Mouse (Mus musculus) liver, embryonic 11.5 days (tissue): ENCODE results near the gene Zfp1. TPM values are rescaled to one million over a fixed set of nuclear protein-coding genes. Genes with fewer than 3 reads are reported as not detected.
A peak's percentile ranks its signal among the peaks of the same experiment; 100 is the strongest.

Experiments
- ATAC-seq: fragments of 200-750 bp; cut with Nextera tagmentation; replicated peaks from 2 replicates; pipeline ENCODE4 v1.8.0; 2017; ENCODE audit warnings: moderate number of reproducible peaks, mild to moderate bottlenecking, moderate TSS enrichment, moderate library complexity; ENCODE audit not compliant: low FRiP score
- DNase-seq: peaks from one replicate; pipeline ENCODE4 v3.0.0-alpha.2; 2017; ENCODE audit warnings: low spot score
- H3K27ac ChIP-seq: fragments of 300-500 bp; sonication (generic); 2 replicates; pipeline ENCODE4 v1.5.1; 2014; ENCODE audit warnings: mild to moderate bottlenecking, low read depth, low read length, control low read depth
- H3K27me3 ChIP-seq: fragments of 300-500 bp; sonication (generic); replicated peaks from 2 replicates; pipeline ENCODE4 v1.6.1; 2014; ENCODE audit warnings: low read length, mixed read lengths; ENCODE audit not compliant: control insufficient read depth, insufficient read depth
- H3K36me3 ChIP-seq: fragments of 300-500 bp; sonication (generic); 2 replicates; pipeline ENCODE4 v1.6.1; 2014; ENCODE audit warnings: mild to moderate bottlenecking, low read length, moderate library complexity, mixed read lengths; ENCODE audit not compliant: control insufficient read depth, insufficient read depth
- H3K4me1 ChIP-seq: fragments of 300-500 bp; sonication (generic); replicated peaks from 2 replicates; pipeline ENCODE4 v1.6.1; 2014; ENCODE audit warnings: low read length, mixed read lengths; ENCODE audit not compliant: control insufficient read depth, insufficient read depth
- H3K4me2 ChIP-seq: fragments of 300-500 bp; sonication (generic); 2 replicates; pipeline ENCODE4 v1.6.1; 2014; ENCODE audit warnings: mild to moderate bottlenecking, control low read depth, moderate library complexity
- H3K4me3 ChIP-seq: fragments of 300-500 bp; sonication (generic); 2 replicates; pipeline ENCODE4 v1.5.1; 2014; ENCODE audit warnings: low read depth, low read length, control low read depth
- H3K9ac ChIP-seq: fragments of 300-500 bp; sonication (generic); 2 replicates; pipeline ENCODE4 v1.6.1; 2014; ENCODE audit warnings: low read depth, low read length, control low read depth
- H3K9me3 ChIP-seq: fragments of 300-500 bp; sonication (generic); 2 replicates; pipeline ENCODE4 v1.6.1; 2016; ENCODE audit warnings: low read length, inconsistent platforms, mixed read lengths; ENCODE audit not compliant: control insufficient read depth
- WGBS: fragments of 180-500 bp; shearing (Covaris S2); extraction: QIAGEN DNeasy Blood & Tissue Kit; methylation state at CpG from one replicate; pipeline ENCODE4 v1.1.7; 2014; 5-methylcytosine and 5-hydroxymethylcytosine counted together
- polyA plus RNA-seq: library from polyadenylated mRNA; unstranded; fragments of >200 nt; fragmentation: Nextera tagmentation; extraction: Ambion mirVana; gene quantifications from 2 replicates; pipeline ENCODE4 v1.2.1, GENCODE M21; 2014

Zfp1 gene
- polyA plus RNA-seq, 1 experiment from 2014 or later = 14.2 TPM

- no peaks in the 10 kb centered on the region for H3K4me1 ChIP-seq
- no peak overlapping the region for H3K27ac ChIP-seq
- H3K9me3 ChIP-seq = no peaks in the 10 kb centered on the region
- H3K4me2 ChIP-seq = no peak overlapping the region
- 93% methylated on average over 10 of the region's 10 CpGs for WGBS
- H3K9ac ChIP-seq = no peak overlapping the region
- no peaks in the 10 kb centered on the region for H3K27me3 ChIP-seq
- ATAC-seq = no peak
- DNase-seq = no peak
- H3K36me3 ChIP-seq = peaks cover 5% of the 10 kb centered on the region; the same call in 1 of the 2 replicates
- no peak overlapping the region for H3K4me3 ChIP-seq
Measured at GRCm38 (mm10) chr8:111622553-111622952, 20.6 kb upstream of the Zfp1 start.

GRCm38 (mm10) chr8:111624081-111624852 lies 18.9 kb upstream of the Zfp1 start:
- DNase-seq = no peak
- Histone ChIP-seq H3K4me1 (no peaks in the 10 kb centered on the region), H3K9ac (no peak overlapping the region), H3K9me3 (no peaks in the 10 kb centered on the region), H3K4me3 (no peak overlapping the region), H3K27me3 (no peaks in the 10 kb centered on the region), H3K4me2 (no peak overlapping the region), H3K27ac (no peak overlapping the region), H3K36me3 (peaks cover 5% of the 10 kb centered on the region; the same call in 1 of the 2 replicates)
- no peak for ATAC-seq
- 74% methylated on average over 12 of the region's 12 CpGs for WGBS

GRCm38 (mm10) chr8:111624853-111625221 lies 18.4 kb upstream of the Zfp1 start:
- H3K4me1 ChIP-seq = no peaks in the 10 kb centered on the region
- 91% methylated on average over 10 of the region's 10 CpGs for WGBS
- ATAC-seq (no peak), DNase-seq (no peak)
- no peaks in the 10 kb centered on the region for H3K27me3 ChIP-seq
- no peaks in the 10 kb centered on the region for H3K9me3 ChIP-seq
- no peak overlapping the region for H3K9ac ChIP-seq
- no peak overlapping the region for H3K4me2 ChIP-seq
- H3K27ac ChIP-seq = no peak overlapping the region
- no peak overlapping the region for H3K4me3 ChIP-seq
- peaks cover 5% of the 10 kb centered on the region; the same call in 1 of the 2 replicates for H3K36me3 ChIP-seq

- H3K9me3 ChIP-seq = no peaks in the 10 kb centered on the region
- no peak overlapping the region for H3K4me2 ChIP-seq
- H3K4me3 ChIP-seq = no peak overlapping the region
- H3K27me3 ChIP-seq = no peaks in the 10 kb centered on the region
- no peak overlapping the region for H3K27ac ChIP-seq
- 0 out of 2 replicates have a peak, but pooled peaks cover 3% of the 10 kb centered on the region for H3K36me3 ChIP-seq
- peak; percentile 63 for DNase-seq
- peak; percentile 52 for ATAC-seq
- H3K9ac ChIP-seq = no peak overlapping the region
- WGBS = 38% methylated on average over 6 of the region's 6 CpGs
- no peaks in the 10 kb centered on the region for H3K4me1 ChIP-seq
Measured at GRCm38 (mm10) chr8:111625694-111626527, 17.3 kb upstream of the Zfp1 start.

GRCm38 (mm10) chr8:111626528-111626820 lies 16.7 kb upstream of the Zfp1 start:
- DNase-seq (no peak), ATAC-seq (no peak)
- Histone ChIP-seq H3K4me1 (no peaks in the 10 kb centered on the region), H3K27me3 (no peaks in the 10 kb centered on the region), H3K9ac (no peak overlapping the region), H3K4me2 (no peak overlapping the region), H3K27ac (no peak overlapping the region), H3K4me3 (no peak overlapping the region), H3K36me3 (0 out of 2 replicates have a peak, but pooled peaks cover 3% of the 10 kb centered on the region), H3K9me3 (no peaks in the 10 kb centered on the region)
- 79% methylated on average over 8 of the region's 8 CpGs for WGBS

GRCm38 (mm10) chr8:111626933-111627332 lies 16.3 kb upstream of the Zfp1 start:
- no peak for DNase-seq
- Histone ChIP-seq H3K4me1 (no peaks in the 10 kb centered on the region), H3K27ac (no peak overlapping the region), H3K9ac (no peak overlapping the region), H3K9me3 (no peaks in the 10 kb centered on the region), H3K36me3 (0 out of 2 replicates have a peak, but pooled peaks cover 1% of the 10 kb centered on the region), H3K4me3 (no peak overlapping the region), H3K4me2 (no peak overlapping the region), H3K27me3 (no peaks in the 10 kb centered on the region)
- no peak for ATAC-seq
- WGBS = 84% methylated on average over 14 of the region's 14 CpGs

- Histone ChIP-seq H3K9me3 (no peaks in the 10 kb centered on the region), H3K9ac (no peak overlapping the region), H3K36me3 (no peaks in the 10 kb centered on the region), H3K4me2 (no peak overlapping the region), H3K4me1 (no peaks in the 10 kb centered on the region), H3K4me3 (no peak overlapping the region), H3K27me3 (no peaks in the 10 kb centered on the region), H3K27ac (no peak overlapping the region)
- DNase-seq (no peak), ATAC-seq (no peak)
- 97% methylated on average over 9 of the region's 9 CpGs for WGBS
Measured at GRCm38 (mm10) chr8:111627923-111628322, 15.3 kb upstream of the Zfp1 start.

GRCm38 (mm10) chr8:111628401-111628800 lies 14.8 kb upstream of the Zfp1 start:
- 95% methylated on average over 12 of the region's 12 CpGs for WGBS
- H3K4me1 ChIP-seq = no peaks in the 10 kb centered on the region
- no peak overlapping the region for H3K9ac ChIP-seq
- ATAC-seq (no peak), DNase-seq (no peak)
- H3K27me3 ChIP-seq = no peaks in the 10 kb centered on the region
- no peaks in the 10 kb centered on the region for H3K36me3 ChIP-seq
- H3K4me2 ChIP-seq = no peak overlapping the region
- H3K4me3 ChIP-seq = no peak overlapping the region
- no peak overlapping the region for H3K27ac ChIP-seq
- H3K9me3 ChIP-seq = no peaks in the 10 kb centered on the region
